Mouse (Mus musculus): ENCODE measurements around the gene Gm7978.
"Not testable (repeated sequence)": the region's sequence is repeated elsewhere in the genome, so short reads cannot be mapped to it uniquely, and the experiment has no call there.

Gene Gm7978

DNA sequence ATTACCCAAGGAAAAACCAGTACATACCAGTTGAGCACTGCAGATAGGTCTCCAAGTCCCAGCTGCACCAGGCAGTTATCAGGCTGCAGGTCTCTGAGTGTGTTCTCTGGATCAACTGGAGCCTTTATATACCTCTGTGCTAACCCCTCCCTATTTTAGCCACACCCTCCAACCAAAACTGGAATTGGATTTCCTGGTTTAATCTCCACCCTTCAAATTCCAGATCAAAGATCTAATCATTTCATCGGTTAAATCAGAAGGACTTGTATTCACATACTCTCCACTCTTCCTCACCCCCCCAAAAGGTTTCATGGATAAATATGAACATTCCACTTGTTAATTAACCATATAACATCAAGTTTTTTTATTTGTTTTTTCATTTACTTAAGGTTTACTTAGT lies at the start of gene Gm7978:
TSS of gene Gm7978 (minus strand) at position 101 of the 400 bp plus-strand sequence.
- not testable (repeated sequence) for DNase-seq (ENCODE audit: low spot score in 2 of 2)

DNA sequence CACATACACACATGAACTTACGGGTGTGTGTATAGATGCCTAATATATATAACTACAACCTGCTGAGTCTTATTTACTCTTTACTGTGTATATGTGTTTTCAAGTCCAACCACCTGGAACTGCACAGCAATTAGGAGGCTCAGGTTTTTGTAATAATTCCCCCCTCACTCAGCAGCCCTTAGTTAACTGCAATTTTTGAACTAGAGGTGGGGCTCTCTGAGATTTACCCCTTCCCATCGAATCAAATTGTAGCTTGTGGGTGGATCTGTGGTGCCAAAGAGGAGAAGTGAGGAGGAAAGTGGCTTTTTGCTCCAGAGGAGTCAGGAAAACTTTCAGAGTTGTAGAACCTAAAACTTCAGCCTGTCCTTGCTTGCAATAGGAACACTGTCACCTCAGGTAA lies 39.7 kb upstream of the Gm7978 start, which contains the start of gene E330014E10Rik:
TSS of gene E330014E10Rik (plus strand) at position 301 of the 400 bp plus-strand sequence.
- not testable (repeated sequence) for DNase-seq (ENCODE audit: low spot score in 2 of 2)

DNA sequence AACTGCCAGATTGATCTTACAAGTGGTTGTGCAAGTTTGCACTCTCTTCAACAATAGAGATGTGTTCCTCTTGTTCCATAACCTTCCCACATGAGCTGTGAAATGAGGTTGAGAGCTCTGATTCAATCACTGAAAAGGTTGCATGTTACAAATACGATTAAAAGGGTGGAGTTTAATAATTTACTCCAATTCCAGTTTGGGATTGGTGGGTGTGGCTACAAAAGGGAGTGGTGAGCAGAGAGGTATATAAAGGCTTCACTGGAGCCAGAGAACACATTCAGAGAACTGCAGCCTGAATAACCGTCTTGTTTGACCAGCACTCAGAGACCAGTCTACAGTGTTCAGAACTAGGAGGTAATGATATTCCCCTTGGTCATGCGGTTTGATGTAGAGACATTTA lies 5.7 kb upstream of the Gm7978 start, which contains the start of gene Gm7982:
TSS of gene Gm7982 (plus strand) at position 301 of the 400 bp plus-strand sequence.
- not testable (repeated sequence) for DNase-seq (ENCODE audit: low spot score in 2 of 2)

Data from frontal cortex, postnatal 25 days (tissue).